Mouse (Mus musculus) stomach, embryonic 14.5 days (tissue): Measurements from ENCODE around the gene Rab1b. TPM values are rescaled to one million over a fixed set of nuclear protein-coding genes. Genes with fewer than 3 reads are reported as not detected.

ENCODE experiments used
- ATAC-seq: fragments of 200-750 bp; cut with Nextera tagmentation; 2 replicates; pipeline ENCODE4 v1.8.0; 2017; ENCODE audit warnings: low read depth, moderate TSS enrichment; ENCODE audit not compliant: insufficient number of reproducible peaks, insufficient read depth, low FRiP score
- H3K27ac ChIP-seq: fragments of 300-500 bp; sonication (generic); 2 replicates; pipeline ENCODE4 v1.5.1; 2014; ENCODE audit warnings: mild to moderate bottlenecking, low read length, moderate library complexity, mixed read lengths
- H3K27me3 ChIP-seq: fragments of 300-500 bp; sonication (generic); 2 replicates; pipeline ENCODE4 v1.6.1; 2014; ENCODE audit warnings: low read length, control low read depth, mixed read lengths; ENCODE audit not compliant: control insufficient read depth, insufficient read depth
- H3K36me3 ChIP-seq: fragments of 300-500 bp; sonication (generic); 2 replicates; pipeline ENCODE4 v1.6.1; 2014; ENCODE audit warnings: mild to moderate bottlenecking, control low read depth, low read length, moderate library complexity, mixed read lengths; ENCODE audit not compliant: control insufficient read depth, insufficient read depth
- H3K4me1 ChIP-seq: fragments of 300-500 bp; sonication (generic); 2 replicates; pipeline ENCODE4 v1.6.1; 2014; ENCODE audit warnings: low read length, control low read depth, mixed read lengths; ENCODE audit not compliant: control insufficient read depth, insufficient read depth
- H3K4me2 ChIP-seq: fragments of 300-500 bp; sonication (generic); replicated peaks from 2 replicates; pipeline ENCODE4 v1.6.1; 2014; ENCODE audit warnings: low read depth, low read length, control low read depth
- H3K4me3 ChIP-seq: fragments of 300-500 bp; sonication (generic); 2 replicates; pipeline ENCODE4 v1.5.1; 2014; ENCODE audit warnings: low read depth, low read length, control low read depth
- H3K9ac ChIP-seq: fragments of 300-500 bp; sonication (generic); replicated peaks from 2 replicates; pipeline ENCODE4 v1.6.1; 2014; ENCODE audit warnings: low read depth, mild to moderate bottlenecking, control low read depth, low read length, moderate library complexity, mixed read lengths
- H3K9me3 ChIP-seq: fragments of 300-500 bp; sonication (generic); 2 replicates; pipeline ENCODE4 v1.6.1; 2016; ENCODE audit warnings: low read depth, low read length, control low read depth; ENCODE audit not compliant: control insufficient read depth
- WGBS: fragments of 180-500 bp; shearing (Covaris S2); extraction: QIAGEN DNeasy Blood & Tissue Kit; methylation state at CpG from one replicate; pipeline ENCODE4 v1.1.7; 2014; 5-methylcytosine and 5-hydroxymethylcytosine counted together
- polyA plus RNA-seq: library from polyadenylated mRNA; unstranded; fragments of >200 nt; fragmentation: Nextera tagmentation; extraction: Ambion mirVana; gene quantifications from 2 replicates; pipeline ENCODE4 v1.2.1, GENCODE M21; 2014

Rab1b gene
- polyA plus RNA-seq, 1 experiment from 2014 or later = 253 TPM

- no peak for ATAC-seq
- Histone ChIP-seq H3K4me2 (no peak overlapping the region), H3K27ac (peak overlapping the region; percentile 33; the same call in 1 of the 2 replicates), H3K36me3 (no peaks in the 10 kb centered on the region), H3K4me1 (peaks cover 49% of the 10 kb centered on the region), H3K27me3 (0 out of 2 replicates have a peak, but pooled peaks cover 2% of the 10 kb centered on the region), H3K9me3 (no peaks in the 10 kb centered on the region), H3K9ac (no peak overlapping the region), H3K4me3 (no peak overlapping the region)
- 39% methylated on average over 7 of the region's 7 CpGs for WGBS
Measured at GRCm38 (mm10) chr19:5065104-5065503, 41.8 kb downstream of the Rab1b start.

GRCm38 (mm10) chr19:5062446-5062845 lies 44.4 kb downstream of the Rab1b start:
- no peak overlapping the region for H3K27ac ChIP-seq
- no peaks in the 10 kb centered on the region for H3K9me3 ChIP-seq
- peaks cover 51% of the 10 kb centered on the region for H3K4me1 ChIP-seq
- 74% methylated on average over 6 of the region's 6 CpGs for WGBS
- no peaks in the 10 kb centered on the region for H3K27me3 ChIP-seq
- H3K4me3 ChIP-seq = no peak overlapping the region
- no peak overlapping the region for H3K4me2 ChIP-seq
- H3K9ac ChIP-seq = no peak overlapping the region
- no peaks in the 10 kb centered on the region for H3K36me3 ChIP-seq
- no peak for ATAC-seq

GRCm38 (mm10) chr19:5062041-5062440 lies 44.8 kb downstream of the Rab1b start:
- Histone ChIP-seq H3K27me3 (no peaks in the 10 kb centered on the region), H3K27ac (no peak overlapping the region), H3K36me3 (no peaks in the 10 kb centered on the region), H3K9me3 (no peaks in the 10 kb centered on the region), H3K4me3 (no peak overlapping the region), H3K4me1 (peaks cover 48% of the 10 kb centered on the region), H3K4me2 (no peak overlapping the region), H3K9ac (no peak overlapping the region)
- no peak for ATAC-seq
- WGBS = 88% methylated on average over 5 of the region's 5 CpGs

GRCm38 (mm10) chr19:5060365-5061330 lies 46.2 kb downstream of the Rab1b start:
- Histone ChIP-seq H3K4me3 (no peak overlapping the region), H3K27me3 (no peaks in the 10 kb centered on the region), H3K9ac (no peak overlapping the region), H3K27ac (peak overlapping the region; percentile 66; the same call in 1 of the 2 replicates), H3K4me2 (no peak overlapping the region), H3K9me3 (no peaks in the 10 kb centered on the region), H3K36me3 (no peaks in the 10 kb centered on the region), H3K4me1 (peaks cover 43% of the 10 kb centered on the region)
- ATAC-seq = peak; percentile 31; the same call in 1 of the 2 replicates
- 24% methylated on average over 5 of the region's 5 CpGs for WGBS

GRCm38 (mm10) chr19:5058801-5059771 lies 47.8 kb downstream of the Rab1b start:
- H3K27ac ChIP-seq = peak overlapping the region; percentile 66; the same call in 1 of the 2 replicates
- peak overlapping the region; percentile 14; the same call in 1 of the 2 replicates for H3K4me2 ChIP-seq
- peak; percentile 40; the same call in 1 of the 2 replicates for ATAC-seq
- H3K4me1 ChIP-seq = peaks cover 31% of the 10 kb centered on the region
- no peak overlapping the region for H3K4me3 ChIP-seq
- H3K9me3 ChIP-seq = no peaks in the 10 kb centered on the region
- WGBS = 9% methylated on average over 10 of the region's 10 CpGs
- 0 out of 2 replicates have a peak overlapping the region, but pooled peaks have one; percentile 7 for H3K9ac ChIP-seq
- no peaks in the 10 kb centered on the region for H3K27me3 ChIP-seq
- H3K36me3 ChIP-seq = no peaks in the 10 kb centered on the region

- no peaks in the 10 kb centered on the region for H3K36me3 ChIP-seq
- ATAC-seq = no peak
- 0 out of 2 replicates have a peak overlapping the region, but pooled peaks have one; percentile 45 for H3K27ac ChIP-seq
- H3K27me3 ChIP-seq = 0 out of 2 replicates have a peak, but pooled peaks cover 4% of the 10 kb centered on the region
- no peak overlapping the region for H3K4me3 ChIP-seq
- H3K4me2 ChIP-seq = no peak overlapping the region
- no peak overlapping the region for H3K9ac ChIP-seq
- no peaks in the 10 kb centered on the region for H3K9me3 ChIP-seq
- H3K4me1 ChIP-seq = peaks cover 31% of the 10 kb centered on the region
- 22% methylated on average over 16 of the region's 16 CpGs for WGBS
Measured at GRCm38 (mm10) chr19:5057876-5058775, 48.7 kb downstream of the Rab1b start.

- Histone ChIP-seq H3K9ac (no peak overlapping the region), H3K27ac (no peak overlapping the region), H3K36me3 (no peaks in the 10 kb centered on the region), H3K4me3 (no peak overlapping the region), H3K27me3 (0 out of 2 replicates have a peak, but pooled peaks cover 8% of the 10 kb centered on the region), H3K4me1 (peaks cover 31% of the 10 kb centered on the region), H3K9me3 (no peaks in the 10 kb centered on the region), H3K4me2 (no peak overlapping the region)
- ATAC-seq = peak; percentile 38; the same call in 1 of the 2 replicates
- 6% methylated on average over 6 of the region's 6 CpGs for WGBS
Measured at GRCm38 (mm10) chr19:5056251-5056650, 50.6 kb downstream of the Rab1b start.
